Mouse (Mus musculus) liver, embryonic 13.5 days (tissue): ENCODE results near the gene Tnrc6c. TPM values are rescaled to one million over a fixed set of nuclear protein-coding genes. Genes with fewer than 3 reads are reported as not detected.

ENCODE experiments used
- ATAC-seq: fragments of 200-750 bp; cut with Nextera tagmentation; 2 replicates; pipeline ENCODE4 v1.8.0; 2017; ENCODE audit warnings: low read depth, mild to moderate bottlenecking, moderate number of reproducible peaks, moderate library complexity
- DNase-seq: peaks from one replicate; pipeline ENCODE4 v3.0.0; 2022
- H3K27ac ChIP-seq: fragments of 300-500 bp; sonication (generic); 2 replicates; pipeline ENCODE4 v1.5.1; 2015; ENCODE audit warnings: moderate library complexity, mild to moderate bottlenecking, inconsistent platforms
- H3K27me3 ChIP-seq: fragments of 300-500 bp; sonication (generic); 2 replicates; pipeline ENCODE4 v1.6.1; 2015; ENCODE audit warnings: mild to moderate bottlenecking, inconsistent platforms
- H3K36me3 ChIP-seq: fragments of 300-500 bp; sonication (generic); 2 replicates; pipeline ENCODE4 v1.6.1; 2015; ENCODE audit warnings: mild to moderate bottlenecking, inconsistent platforms
- H3K4me1 ChIP-seq: fragments of 300-500 bp; sonication (generic); replicated peaks from 2 replicates; pipeline ENCODE4 v1.6.1; 2015; ENCODE audit warnings: inconsistent platforms
- H3K4me2 ChIP-seq: fragments of 300-500 bp; sonication (generic); 2 replicates; pipeline ENCODE4 v1.6.1; 2015; ENCODE audit warnings: inconsistent platforms, mild to moderate bottlenecking, moderate library complexity
- H3K4me3 ChIP-seq: fragments of 300-500 bp; sonication (generic); replicated peaks from 2 replicates; pipeline ENCODE4 v1.5.1; 2015; ENCODE audit warnings: mild to moderate bottlenecking, inconsistent platforms
- H3K9ac ChIP-seq: fragments of 300-500 bp; sonication (generic); 2 replicates; pipeline ENCODE4 v1.6.1; 2015; ENCODE audit warnings: mild to moderate bottlenecking, inconsistent platforms
- H3K9me3 ChIP-seq: fragments of 300-500 bp; sonication (generic); replicated peaks from 2 replicates; pipeline ENCODE4 v1.6.1; 2016; ENCODE audit warnings: inconsistent platforms
- WGBS: fragments of 180-500 bp; shearing (Covaris S2); methylation state at CpG from one replicate; pipeline ENCODE4 v1.1.7; 2015; ENCODE audit not compliant: insufficient replicate concordance; 5-methylcytosine and 5-hydroxymethylcytosine counted together
- polyA plus RNA-seq: library from polyadenylated mRNA; unstranded; fragments of >200 nt; fragmentation: Nextera tagmentation; extraction: Ambion mirVana; gene quantifications from 2 replicates; pipeline ENCODE4 v1.2.1, GENCODE M21; 2015

Tnrc6c gene
- polyA plus RNA-seq, 1 experiment from 2014 or later: 2.8 TPM

GRCm38 (mm10) chr11:117639331-117639970, 14.6 kb upstream of the Tnrc6c start:
- Histone ChIP-seq H3K27ac (no peak overlapping the region), H3K27me3 (peaks cover 27% of the 10 kb centered on the region), H3K36me3 (no peaks in the 10 kb centered on the region), H3K4me1 (no peaks in the 10 kb centered on the region), H3K9me3 (no peaks in the 10 kb centered on the region), H3K4me2 (no peak overlapping the region), H3K4me3 (no peak overlapping the region), H3K9ac (no peak overlapping the region)
- WGBS: 50% methylated on average over 7 of the region's 7 CpGs
- DNase-seq (no peak), ATAC-seq (no peak)

GRCm38 (mm10) chr11:117642181-117642580, 11.9 kb upstream of the Tnrc6c start:
- Histone ChIP-seq H3K36me3 (no peaks in the 10 kb centered on the region), H3K27me3 (peaks cover 30% of the 10 kb centered on the region; the same call in 1 of the 2 replicates), H3K9me3 (no peaks in the 10 kb centered on the region), H3K4me2 (no peak overlapping the region), H3K9ac (no peak overlapping the region), H3K4me3 (no peak overlapping the region), H3K4me1 (no peaks in the 10 kb centered on the region), H3K27ac (no peak overlapping the region)
- ATAC-seq (no peak), DNase-seq (no peak)
- WGBS: 58% methylated on average over 2 of the region's 2 CpGs

GRCm38 (mm10) chr11:117643240-117643639, 10.8 kb upstream of the Tnrc6c start:
- Histone ChIP-seq H3K4me3 (no peak overlapping the region), H3K9me3 (no peaks in the 10 kb centered on the region), H3K27me3 (peaks cover 29% of the 10 kb centered on the region; the same call in 1 of the 2 replicates), H3K36me3 (no peaks in the 10 kb centered on the region), H3K4me2 (no peak overlapping the region), H3K27ac (no peak overlapping the region), H3K4me1 (no peaks in the 10 kb centered on the region), H3K9ac (no peak overlapping the region)
- ATAC-seq (no peak), DNase-seq (no peak)
- WGBS: 67% methylated on average over 10 of the region's 10 CpGs

GRCm38 (mm10) chr11:117646786-117647185, 7.3 kb upstream of the Tnrc6c start:
- 64% methylated on average over 4 of the region's 4 CpGs for WGBS
- Histone ChIP-seq H3K36me3 (no peaks in the 10 kb centered on the region), H3K27ac (no peak overlapping the region), H3K4me2 (no peak overlapping the region), H3K27me3 (peaks cover 51% of the 10 kb centered on the region), H3K4me3 (no peak overlapping the region), H3K4me1 (no peaks in the 10 kb centered on the region; the same call in 1 of the 2 replicates), H3K9me3 (no peaks in the 10 kb centered on the region), H3K9ac (no peak overlapping the region)
- DNase-seq (no peak), ATAC-seq (no peak)

- Histone ChIP-seq H3K9me3 (no peaks in the 10 kb centered on the region), H3K27ac (no peak overlapping the region), H3K4me3 (no peak overlapping the region), H3K4me2 (no peak overlapping the region), H3K4me1 (peaks cover 2% of the 10 kb centered on the region), H3K36me3 (no peaks in the 10 kb centered on the region), H3K9ac (no peak overlapping the region), H3K27me3 (peaks cover 63% of the 10 kb centered on the region)
- WGBS: 61% methylated on average over 6 of the region's 6 CpGs
- DNase-seq (no peak), ATAC-seq (no peak)
These were observed 6.1 kb upstream of the Tnrc6c start for GRCm38 (mm10) chr11:117648005-117648404.

- peaks cover 23% of the 10 kb centered on the region for H3K4me1 ChIP-seq
- H3K9ac ChIP-seq: no peak overlapping the region
- H3K4me2 ChIP-seq: no peak overlapping the region
- H3K27ac ChIP-seq: no peak overlapping the region
- no peaks in the 10 kb centered on the region for H3K36me3 ChIP-seq
- no peaks in the 10 kb centered on the region for H3K9me3 ChIP-seq
- DNase-seq: no peak
- ATAC-seq: no peak
- H3K4me3 ChIP-seq: no peak overlapping the region
- H3K27me3 ChIP-seq: peaks cover 68% of the 10 kb centered on the region
- 47% methylated on average over 13 of the region's 13 CpGs for WGBS
These were observed 3.1 kb upstream of the Tnrc6c start for GRCm38 (mm10) chr11:117650721-117651644.

- Histone ChIP-seq H3K9ac (no peak overlapping the region), H3K4me2 (peak overlapping the region; percentile 99), H3K27me3 (peaks cover 54% of the 10 kb centered on the region), H3K9me3 (no peaks in the 10 kb centered on the region), H3K27ac (no peak overlapping the region), H3K36me3 (no peaks in the 10 kb centered on the region), H3K4me1 (peaks cover 38% of the 10 kb centered on the region), H3K4me3 (peak overlapping the region; percentile 87; the same call in 1 of the 2 replicates)
- ATAC-seq: no peak
- WGBS: 60% methylated on average over 3 of the region's 3 CpGs
- no peak for DNase-seq
These were observed 1.2 kb upstream of the Tnrc6c start for GRCm38 (mm10) chr11:117652907-117653306.

- peak overlapping the region; percentile 89 for H3K9ac ChIP-seq
- peak; percentile 93 for ATAC-seq
- peak; percentile 97 for DNase-seq
- H3K4me1 ChIP-seq: peaks cover 46% of the 10 kb centered on the region
- peak overlapping the region; percentile 82 for H3K27ac ChIP-seq
- 0% methylated on average over 65 of the region's 71 CpGs for WGBS
- H3K9me3 ChIP-seq: no peaks in the 10 kb centered on the region
- peaks cover 47% of the 10 kb centered on the region for H3K27me3 ChIP-seq
- H3K4me3 ChIP-seq: peak overlapping the region; percentile 87
- H3K36me3 ChIP-seq: no peaks in the 10 kb centered on the region
- peak overlapping the region; percentile 99 for H3K4me2 ChIP-seq
These were observed 363 bp downstream of the Tnrc6c start for GRCm38 (mm10) chr11:117654380-117654924.

GRCm38 (mm10) chr11:117654934-117655291, 824 bp downstream of the Tnrc6c start:
- H3K4me3 ChIP-seq: peak overlapping the region; percentile 87
- DNase-seq: no peak
- peak; percentile 43 for ATAC-seq
- H3K4me2 ChIP-seq: peak overlapping the region; percentile 99
- H3K27ac ChIP-seq: peak overlapping the region; percentile 82
- peaks cover 43% of the 10 kb centered on the region for H3K27me3 ChIP-seq
- peak overlapping the region; percentile 89 for H3K9ac ChIP-seq
- no peaks in the 10 kb centered on the region for H3K9me3 ChIP-seq
- peaks cover 46% of the 10 kb centered on the region for H3K4me1 ChIP-seq
- WGBS: under 1% methylated on average over 45 of the region's 66 CpGs
- H3K36me3 ChIP-seq: no peaks in the 10 kb centered on the region

- Histone ChIP-seq H3K36me3 (no peaks in the 10 kb centered on the region), H3K27ac (peak overlapping the region; percentile 82), H3K4me1 (peaks cover 49% of the 10 kb centered on the region), H3K4me3 (peak overlapping the region; percentile 87), H3K4me2 (peak overlapping the region; percentile 99), H3K27me3 (peaks cover 38% of the 10 kb centered on the region), H3K9me3 (no peaks in the 10 kb centered on the region), H3K9ac (peak overlapping the region; percentile 89)
- under 1% methylated on average over 78 of the region's 80 CpGs for WGBS
- ATAC-seq (peak; percentile 26; the same call in 1 of the 2 replicates), DNase-seq (peak; percentile 43)
These were observed 1.4 kb downstream of the Tnrc6c start for GRCm38 (mm10) chr11:117655292-117656076.

- no peaks in the 10 kb centered on the region for H3K36me3 ChIP-seq
- H3K27me3 ChIP-seq: peaks cover 32% of the 10 kb centered on the region
- WGBS: 13% methylated on average over 10 of the region's 10 CpGs
- H3K9ac ChIP-seq: peak overlapping the region; percentile 89
- peaks cover 53% of the 10 kb centered on the region for H3K4me1 ChIP-seq
- H3K27ac ChIP-seq: no peak overlapping the region
- H3K4me3 ChIP-seq: peak overlapping the region; percentile 87
- DNase-seq (no peak), ATAC-seq (no peak)
- no peaks in the 10 kb centered on the region for H3K9me3 ChIP-seq
- H3K4me2 ChIP-seq: peak overlapping the region; percentile 99
These were observed 1.9 kb downstream of the Tnrc6c start for GRCm38 (mm10) chr11:117656077-117656401.
